Mouse (Mus musculus) embryonic fibroblast, embryonic 13.5 days (primary cell): ENCODE results near the gene Gpcpd1.

Source experiments
- CTCF ChIP-seq: IDR thresholded peaks from 2 replicates; pipeline ENCODE4 v1.5.1; 2011; ENCODE audit warnings: mild to moderate bottlenecking, control low read depth, low read length, moderate library complexity, borderline replicate concordance; ENCODE audit not compliant: insufficient read depth
- POLR2A ChIP-seq: IDR thresholded peaks from 2 replicates; pipeline ENCODE4 v1.6.1; 2011; ENCODE audit warnings: low read depth, mild to moderate bottlenecking, control low read depth, low read length, moderate library complexity

- TF ChIP-seq CTCF: no peak
- no peak for TF ChIP-seq POLR2A
Observed at GRCm38 (mm10) chr2:132512977-132513351, 74.6 kb downstream of the Gpcpd1 start.
